Mouse (Mus musculus) layer of hippocampus, postnatal 10 days (tissue): Measurements from ENCODE around the gene Rcbtb1. TPM values are rescaled to one million over a fixed set of nuclear protein-coding genes. Genes with fewer than 3 reads are reported as not detected.
"Not testable (repeated sequence)": the region's sequence is repeated elsewhere in the genome, so short reads cannot be mapped to it uniquely, and the experiment has no call there.

Experiments used
- DNase-seq, 2 experiments: peaks; one replicate each; pipeline ENCODE4 v3.0.0; 2021; ENCODE audit warnings: low spot score in 2 of 2
- long read RNA-seq: library from polyadenylated mRNA; stranded (forward); transcript quantifications from one replicate; pipeline ENCODE4 v2.0.0, GENCODE M21; 2023
- total RNA-seq, 2 experiments: library from RNA; stranded (reverse); gene quantifications; 2 replicates each; pipeline ENCODE4 v1.2.3; 2021

Rcbtb1 gene
- 10 to 100 TPM; 30.7 to 32.3 TPM for total RNA-seq
- long read RNA-seq, transcript Rcbtb1-202 (12 exons, 3,903 nt), result major isoform, 12 of 17 reads
- long read RNA-seq, partial matches to known transcripts, result 1 of 17 reads
- long read RNA-seq, other reads (novel, unspliced or antisense), result 4 of 17 reads

GRCm38 (mm10) chr14:59200711-59201603, at the start of gene Rcbtb1:
Gene Rcbtb1 (plus strand): TSS chr14:59201209.
- DNase-seq, result peak; percentile 88 to 94

DNA sequence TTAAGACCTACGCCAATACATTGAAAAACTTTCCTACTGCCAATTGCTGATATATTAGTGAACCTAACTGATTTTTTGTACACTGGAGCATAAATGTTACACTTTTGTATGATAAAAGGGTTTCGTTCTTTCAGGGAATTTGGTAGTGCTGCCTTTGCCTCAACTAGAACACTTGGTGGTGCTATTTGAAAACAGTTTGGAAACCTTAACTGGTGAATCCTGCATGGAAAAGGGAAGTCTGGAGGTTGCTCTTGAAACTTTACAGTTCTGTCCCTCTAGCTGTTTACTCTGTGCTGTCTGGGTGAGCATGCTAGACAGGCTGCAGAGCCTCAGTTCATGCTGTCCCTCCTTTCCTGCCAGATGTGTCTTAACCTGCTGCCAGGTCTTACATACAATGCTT, 45.4 kb upstream of the Rcbtb1 start:
- no peak for DNase-seq

- DNase-seq, result no peak
Observed at GRCm38 (mm10) chr14:59157016-59157698, 43.9 kb upstream of the Rcbtb1 start.

DNA sequence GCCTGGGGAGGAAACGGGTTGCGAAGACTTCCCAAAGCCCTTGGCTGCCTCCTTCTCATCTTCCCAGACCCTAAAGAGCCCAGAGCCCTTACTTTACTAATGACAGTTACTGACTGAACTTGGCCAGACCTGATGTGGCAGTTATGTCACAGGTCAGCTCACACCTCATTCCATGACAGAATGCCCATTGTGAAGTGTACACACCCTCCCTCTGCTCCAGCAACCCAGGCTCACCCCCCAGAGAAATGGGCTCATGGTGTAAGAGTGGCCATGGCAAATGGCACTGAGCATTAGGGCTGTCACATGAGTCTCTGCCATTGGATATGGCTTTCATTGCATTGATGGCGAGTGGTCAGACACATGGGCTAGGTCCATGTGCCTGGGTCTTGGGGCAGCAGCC, 22.4 kb upstream of the Rcbtb1 start, which contains the start of gene Gm5142:
Gm5142 (minus strand) TSS at position 101 of the 400 bp plus-strand sequence.
- no peak for DNase-seq

DNA sequence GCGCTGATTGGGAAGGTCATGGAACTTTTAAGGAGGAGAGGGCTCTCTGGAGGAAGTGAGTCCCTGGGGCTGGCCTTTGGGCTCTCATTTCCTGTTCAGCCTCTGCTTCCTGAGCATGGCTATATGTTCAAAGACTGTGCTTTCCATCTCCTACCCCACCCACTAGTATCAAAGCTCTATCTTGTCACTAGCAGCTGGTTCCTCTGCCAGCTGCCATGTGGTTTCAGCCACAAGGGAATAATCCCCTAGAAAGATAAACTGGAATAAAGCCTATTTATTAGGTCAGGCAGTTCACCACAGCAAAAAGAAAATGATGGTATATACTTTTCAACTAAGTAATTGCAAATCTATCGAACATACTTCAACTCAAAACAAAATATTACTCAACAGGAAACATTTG, 18.3 kb upstream of the Rcbtb1 start:
- no peak for DNase-seq

GRCm38 (mm10) chr14:59185514-59185913, 15.5 kb upstream of the Rcbtb1 start:
- DNase-seq, result no peak

DNA sequence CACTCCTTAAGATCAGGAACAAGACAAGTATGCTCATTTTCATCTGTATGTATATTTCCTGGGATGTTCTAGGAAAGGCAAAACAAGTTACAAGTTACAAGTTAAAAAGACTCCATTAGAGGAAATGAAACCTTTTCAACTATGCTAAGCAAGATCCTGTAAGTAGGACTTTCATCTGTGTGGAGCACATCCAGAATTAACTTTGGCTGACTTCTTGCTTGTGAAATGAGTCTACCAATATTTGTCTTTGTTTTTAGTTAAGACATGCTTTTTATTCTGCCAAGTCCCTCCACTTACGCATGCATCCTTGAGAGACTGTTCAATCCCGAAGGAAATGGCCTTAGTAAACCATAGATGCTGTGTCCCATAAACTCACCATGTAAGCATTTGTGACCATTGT, 14.9 kb upstream of the Rcbtb1 start:
- DNase-seq, result no peak

DNA sequence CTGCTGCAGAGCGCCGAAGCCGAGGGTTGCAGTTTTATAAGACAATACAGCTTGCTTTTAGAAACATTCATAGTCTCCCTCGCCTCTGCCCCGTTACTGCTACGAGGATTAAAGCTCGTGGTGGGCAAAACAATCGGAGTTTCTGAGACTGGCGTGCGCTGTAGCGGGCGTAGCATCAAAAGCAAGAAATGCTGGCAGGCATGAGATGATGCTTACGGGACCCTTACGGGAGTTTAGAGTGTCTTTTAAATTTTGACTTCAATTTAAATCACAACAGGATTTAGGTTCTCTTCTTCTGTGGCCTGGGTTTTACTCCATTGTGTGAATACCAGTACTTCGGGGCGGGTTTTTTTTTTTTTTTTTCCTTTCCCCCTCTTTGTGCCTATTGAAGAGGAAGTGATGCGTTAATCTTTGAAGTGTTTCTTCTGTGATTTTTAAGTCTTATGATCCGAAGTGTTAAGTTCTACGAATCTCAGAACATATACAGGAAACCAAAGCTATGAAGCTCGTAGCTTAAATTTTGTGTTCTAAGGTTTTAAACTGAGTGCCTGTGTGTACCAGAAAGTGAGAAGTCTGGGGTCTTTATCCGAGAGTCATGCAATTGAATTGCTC, 701 bp downstream of the Rcbtb1 start:
- DNase-seq, result no peak

DNA sequence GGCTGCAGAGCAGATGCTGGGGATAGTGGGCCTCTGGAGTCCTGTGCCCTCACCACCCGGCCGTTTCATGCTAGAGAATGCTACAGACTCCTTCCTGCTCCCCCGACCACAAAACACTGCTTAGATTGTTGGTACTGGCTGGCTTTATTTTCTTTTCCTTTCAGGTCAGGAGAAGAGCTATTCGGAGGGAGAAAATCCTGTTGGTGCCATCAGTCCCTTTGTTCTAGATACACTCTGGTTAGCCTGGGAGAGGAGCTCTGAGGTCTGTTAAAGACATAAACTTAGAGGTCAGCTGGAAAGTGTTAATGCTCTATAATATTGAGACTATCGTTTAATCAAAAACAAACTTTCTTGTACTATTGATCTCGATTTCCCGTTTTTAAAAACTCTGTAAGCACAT, 4.5 kb downstream of the Rcbtb1 start:
- DNase-seq, result no peak

- DNase-seq, result no peak
Observed at GRCm38 (mm10) chr14:59205976-59206583, 5.1 kb downstream of the Rcbtb1 start.

GRCm38 (mm10) chr14:59209003-59209402, 8.0 kb downstream of the Rcbtb1 start:
- no peak for DNase-seq

- DNase-seq, result no peak
Observed at GRCm38 (mm10) chr14:59209816-59210215, 8.8 kb downstream of the Rcbtb1 start.

GRCm38 (mm10) chr14:59219241-59219640, 18.2 kb downstream of the Rcbtb1 start:
- no peak for DNase-seq

DNA sequence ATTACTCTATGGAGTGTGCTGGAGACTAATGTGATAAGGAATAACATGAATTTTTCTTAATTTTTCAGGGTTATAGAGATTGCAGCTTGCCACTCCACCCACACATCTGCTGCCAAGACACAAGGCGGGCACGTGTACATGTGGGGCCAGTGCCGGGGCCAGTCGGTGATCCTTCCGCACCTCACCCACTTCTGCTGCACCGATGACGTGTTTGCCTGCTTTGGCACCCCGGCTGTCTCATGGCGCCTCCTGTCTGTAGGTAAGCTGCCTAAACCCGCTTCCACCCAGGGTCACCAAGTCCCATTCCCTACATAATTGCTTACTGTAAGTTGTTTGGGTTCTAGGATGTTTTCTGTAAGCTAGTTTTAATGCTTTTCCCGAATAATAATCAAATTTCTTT, 25.2 kb downstream of the Rcbtb1 start:
- no peak for DNase-seq

GRCm38 (mm10) chr14:59229822-59230221, 28.8 kb downstream of the Rcbtb1 start:
- DNase-seq, result no peak

- DNase-seq, result no peak
Observed at GRCm38 (mm10) chr14:59230331-59230966, 29.4 kb downstream of the Rcbtb1 start.

DNA sequence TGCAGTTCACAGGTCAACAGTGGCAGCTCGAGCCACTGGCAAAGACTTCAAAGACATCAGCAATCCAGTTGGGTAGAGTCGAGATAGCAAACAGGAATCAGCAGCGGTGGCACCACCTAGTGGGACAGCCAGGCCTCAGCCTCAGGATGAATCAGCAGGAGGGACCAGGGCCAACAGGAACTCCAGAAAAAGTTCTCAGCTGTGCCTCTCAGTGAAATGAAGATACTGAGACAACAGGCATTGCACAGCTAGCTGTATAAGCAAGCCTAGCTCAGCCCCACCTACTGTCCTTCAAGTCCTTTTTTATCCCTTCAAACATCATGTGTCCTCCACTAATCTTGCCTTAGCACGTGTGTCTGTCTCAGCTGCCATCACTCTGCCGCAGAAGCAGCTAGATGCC, 31.0 kb downstream of the Rcbtb1 start:
- DNase-seq, result no peak

DNA sequence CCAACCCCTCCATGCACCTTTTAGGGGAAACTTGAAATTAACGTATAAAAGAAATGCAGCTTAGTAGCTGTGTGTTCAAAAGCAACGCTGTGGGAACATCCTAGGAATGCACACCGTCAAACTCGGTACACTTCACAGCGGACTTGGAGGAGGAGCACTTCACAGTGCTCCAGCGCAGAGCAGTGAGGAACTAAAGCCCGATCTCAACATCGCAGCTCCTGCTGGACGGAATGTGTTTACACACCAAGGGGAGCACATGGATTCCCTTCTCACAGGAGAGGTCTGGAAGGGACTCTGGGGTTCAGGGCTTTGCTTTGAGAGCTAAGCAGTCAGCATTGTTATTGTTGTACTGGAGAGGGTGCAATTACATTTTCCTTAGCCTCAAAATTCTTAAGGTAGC, 32.6 kb downstream of the Rcbtb1 start:
- no peak for DNase-seq

GRCm38 (mm10) chr14:59250350-59250749, 49.3 kb downstream of the Rcbtb1 start:
- peak; percentile 19 to 20 for DNase-seq

- DNase-seq, result not testable (repeated sequence)
Observed at GRCm38 (mm10) chr14:59255861-59256260, 54.9 kb downstream of the Rcbtb1 start.

DNA sequence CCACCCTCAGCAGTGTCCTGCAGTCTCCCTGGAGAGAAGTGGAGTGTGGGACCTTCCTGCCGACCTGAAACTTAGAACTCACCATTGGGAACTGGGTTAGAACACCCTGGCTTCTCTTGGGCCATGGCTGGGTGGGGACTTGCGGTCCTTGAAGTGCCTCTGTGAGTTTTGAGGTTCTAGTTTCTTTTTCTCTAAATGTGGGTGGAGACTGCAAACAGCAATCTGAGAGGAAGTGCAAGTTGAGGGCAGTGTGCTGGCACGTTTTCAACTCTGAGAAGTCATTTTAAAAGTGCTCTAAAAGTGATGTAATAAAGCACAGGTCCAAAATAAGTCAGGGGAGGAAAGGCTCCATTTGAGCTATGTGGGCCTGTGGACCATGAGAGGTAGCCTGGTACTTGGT, 59.0 kb downstream of the Rcbtb1 start, which contains the start of gene Gm6904:
Gm6904 (minus strand) TSS at position 161 of the 400 bp plus-strand sequence.
- no peak for DNase-seq
